In the genomic region with DNA sequence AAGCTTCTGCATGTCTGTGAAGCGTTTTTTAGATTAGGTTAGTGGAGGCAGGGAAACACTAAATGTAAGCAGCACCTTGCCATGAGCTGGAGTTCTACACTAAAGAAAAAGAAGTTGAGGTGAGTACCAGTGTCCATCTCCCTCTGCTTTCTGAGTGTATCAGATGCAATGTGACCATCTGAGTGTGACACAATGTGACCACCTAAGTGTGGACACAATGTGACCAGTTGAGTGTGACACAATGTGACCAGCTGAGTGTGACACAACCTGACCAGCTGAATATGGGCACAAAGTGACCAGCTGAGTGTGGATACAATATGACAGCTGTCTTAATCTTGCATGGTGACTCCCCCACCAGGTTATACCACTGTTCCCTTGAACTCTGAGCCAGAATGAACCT, we compare ENCODE assay signal across 20 mouse cellular contexts.
A peak's percentile ranks its signal among the peaks of the same experiment; 100 is the strongest.
DNase-seq lines count a peak whose midpoint lies in the region; ATAC-seq and TF ChIP-seq lines count a peak whose summit lies in the region.
"Had no signal": no experiment of that assay in that cellular context is flagged by ENCODE, and none has a peak within 500 bp of the region (broad histone marks: within the 10 kb centered on the region; RNA-seq: fewer than 3 reads in every experiment).

No protein-coding gene starts in this region.

- H3K4me1 ChIP-seq in testis, adult 2 months (ENCODE audit: control insufficient read depth, insufficient read depth, low read length) = no peaks in the 10 kb centered on the region
- H3K4me1 ChIP-seq: embryonic facial prominence, embryonic 10.5 days; embryonic facial prominence, embryonic 12.5 days; forebrain, embryonic 10.5 days; forebrain, embryonic 12.5 days had no signal

- no peaks in the 10 kb centered on the region for H3K36me3 ChIP-seq in testis, adult 2 months (ENCODE audit: control insufficient read depth, insufficient read depth, low read length)
- H3K36me3 ChIP-seq: embryonic facial prominence, embryonic 10.5 days; embryonic facial prominence, embryonic 12.5 days; forebrain, embryonic 10.5 days; forebrain, embryonic 12.5 days had no signal

- no peak for TF ChIP-seq CTCF in testis, adult 2 months (IDR thresholded peaks at IDR 0.05; ENCODE audit: control insufficient read depth, insufficient read depth, insufficient replicate concordance, low read depth, low read length)

- 0 out of 2 replicates have a peak, but pooled peaks have one; percentile 52 for ATAC-seq in erythroblast, adult 5-6 weeks (replicated peaks; ENCODE audit: low FRiP score, poor library complexity, severe bottlenecking)
- ATAC-seq: forebrain, embryonic 14.5 days; forebrain, embryonic 16.5 days had no signal

- DNase-seq in testis, postnatal 10 days (ENCODE audit: low spot score) = no peak
- no peak for DNase-seq in yolk sac, embryonic 10.5 days (ENCODE audit: low spot score)
- DNase-seq in urinary bladder, postnatal 36 days (ENCODE audit: low spot score in 2 of 2) = no peak
- DNase-seq: adrenal gland, adult 2 months; adrenal gland, postnatal 10 days; adrenal gland, postnatal 25 days; cerebellum, adult 11-12 months; cerebellum, adult 2 months; cerebellum, adult 9-10 months; cerebellum, postnatal 10 days; cerebellum, postnatal 25 days had no signal

- peak overlapping the region; percentile 14; the same call in 1 of the 2 replicates for H3K4me3 ChIP-seq in testis, adult 2 months (ENCODE audit: control insufficient read depth, low read depth, low read length)
- H3K4me3 ChIP-seq: embryonic facial prominence, embryonic 10.5 days; embryonic facial prominence, embryonic 12.5 days; erythroblast, embryonic 14.5 days; forebrain, embryonic 10.5 days; forebrain, embryonic 12.5 days had no signal

- no peak for TF ChIP-seq POLR2A in testis, adult 2 months (IDR thresholded peaks at IDR 0.05; ENCODE audit: control insufficient read depth, low read depth, low read length)

- no peaks in the 10 kb centered on the region for H3K27me3 ChIP-seq in testis, adult 2 months (ENCODE audit: control insufficient read depth, insufficient read depth, low read length)
- H3K27me3 ChIP-seq: embryonic facial prominence, embryonic 12.5 days; forebrain, embryonic 12.5 days had no signal

- H3K27ac ChIP-seq in testis, adult 2 months (ENCODE audit: control insufficient read depth, insufficient read depth, low read depth, low read length) = no peak overlapping the region
- H3K27ac ChIP-seq: embryonic facial prominence, embryonic 10.5 days; embryonic facial prominence, embryonic 12.5 days; forebrain, embryonic 10.5 days; forebrain, embryonic 12.5 days had no signal
